Mouse (Mus musculus): ENCODE results near the gene Cers6. TPM values are rescaled to one million over a fixed set of nuclear protein-coding genes. Genes with fewer than 3 reads are reported as not detected.

Cers6 gene
- polyA plus RNA-seq, 1 experiment, result not detected

- WGBS, result 52% methylated on average over 12 of the region's 12 CpGs
- Histone ChIP-seq H3K4me3 (ENCODE audit: insufficient read depth, low read depth, low read length) (no peak overlapping the region), H3K4me1 (ENCODE audit: control insufficient read depth, insufficient read depth, low read length) (peaks cover 17% of the 10 kb centered on the region), H3K27ac (ENCODE audit: insufficient read depth, low read depth, low read length) (peak overlapping the region; percentile 42; the same call in 1 of the 2 replicates)
- TF ChIP-seq POLR2A (IDR thresholded peaks at IDR 0.05; ENCODE audit: insufficient read depth, low read depth, low read length), result no peak
- TF ChIP-seq CTCF (IDR thresholded peaks at IDR 0.05; ENCODE audit: insufficient read depth, low read depth, low read length), result no peak
Measured at GRCm38 (mm10) chr2:68978660-68979604, 117.7 kb downstream of the Cers6 start.

DNA sequence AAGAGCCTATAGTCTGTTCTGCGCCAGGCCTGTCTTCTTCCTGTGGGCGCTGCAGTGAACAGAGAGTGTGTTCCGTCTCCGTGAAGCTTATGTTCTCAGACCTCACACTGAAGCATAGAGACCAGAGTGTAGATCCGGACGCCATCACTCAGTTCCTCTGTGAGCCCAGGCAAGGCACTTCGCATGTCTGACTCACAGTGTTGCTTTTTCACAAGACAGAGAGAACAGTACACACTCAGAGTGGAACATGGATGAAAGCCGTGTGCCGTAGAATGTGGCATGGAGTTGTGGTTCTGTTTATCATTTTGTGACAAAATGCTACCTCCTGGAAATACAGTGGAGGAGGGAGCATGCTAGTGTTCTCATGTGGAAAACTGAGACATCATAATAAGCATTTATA lies 120.1 kb downstream of the Cers6 start:
- Histone ChIP-seq H3K27ac (ENCODE audit: insufficient read depth, low read depth, low read length) (0 out of 2 replicates have a peak overlapping the region, but pooled peaks have one; percentile 20), H3K4me3 (ENCODE audit: insufficient read depth, low read depth, low read length) (no peak overlapping the region), H3K4me1 (ENCODE audit: control insufficient read depth, insufficient read depth, low read length) (peaks cover 17% of the 10 kb centered on the region)
- TF ChIP-seq POLR2A (IDR thresholded peaks at IDR 0.05; ENCODE audit: insufficient read depth, low read depth, low read length) (no peak), CTCF (IDR thresholded peaks at IDR 0.05; ENCODE audit: insufficient read depth, low read depth, low read length) (no peak)
- 53% methylated on average over 9 of the region's 9 CpGs for WGBS

GRCm38 (mm10) chr2:68981756-68982409 lies 120.6 kb downstream of the Cers6 start:
- 55% methylated on average over 11 of the region's 11 CpGs for WGBS
- TF ChIP-seq CTCF (IDR thresholded peaks at IDR 0.05; ENCODE audit: insufficient read depth, low read depth, low read length) (no peak), POLR2A (IDR thresholded peaks at IDR 0.05; ENCODE audit: insufficient read depth, low read depth, low read length) (no peak)
- peaks cover 17% of the 10 kb centered on the region for H3K4me1 ChIP-seq (ENCODE audit: control insufficient read depth, insufficient read depth, low read length)
- H3K27ac ChIP-seq (ENCODE audit: insufficient read depth, low read depth, low read length), result 0 out of 2 replicates have a peak overlapping the region, but pooled peaks have one; percentile 20
- no peak overlapping the region for H3K4me3 ChIP-seq (ENCODE audit: insufficient read depth, low read depth, low read length)

DNA sequence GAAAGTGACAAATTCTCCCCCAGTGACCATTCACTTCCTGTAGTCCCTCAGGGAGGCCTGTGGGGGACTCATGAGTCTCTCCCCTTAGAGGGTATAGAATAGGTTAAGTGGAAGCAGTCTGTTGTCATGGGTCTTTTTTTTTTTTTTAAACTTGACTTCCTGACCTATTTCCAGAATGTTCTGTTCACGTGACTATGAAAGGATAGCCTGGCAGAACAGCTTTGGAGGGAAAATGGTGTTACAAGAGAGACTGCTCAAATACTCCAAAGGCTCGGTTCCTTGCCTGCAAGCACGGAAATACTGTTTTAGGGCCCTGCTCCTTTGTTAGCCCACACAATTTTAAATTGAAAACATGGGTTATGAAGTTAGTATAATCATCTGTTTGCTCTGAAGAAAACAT lies 121.7 kb downstream of the Cers6 start:
- peaks cover 14% of the 10 kb centered on the region for H3K4me1 ChIP-seq (ENCODE audit: control insufficient read depth, insufficient read depth, low read length)
- no peak overlapping the region for H3K27ac ChIP-seq (ENCODE audit: insufficient read depth, low read depth, low read length)
- TF ChIP-seq POLR2A (IDR thresholded peaks at IDR 0.05; ENCODE audit: insufficient read depth, low read depth, low read length) (no peak), CTCF (IDR thresholded peaks at IDR 0.05; ENCODE audit: insufficient read depth, low read depth, low read length) (no peak)
- H3K4me3 ChIP-seq (ENCODE audit: insufficient read depth, low read depth, low read length), result no peak overlapping the region
- WGBS, result 73% methylated on average over 3 of the region's 3 CpGs

DNA sequence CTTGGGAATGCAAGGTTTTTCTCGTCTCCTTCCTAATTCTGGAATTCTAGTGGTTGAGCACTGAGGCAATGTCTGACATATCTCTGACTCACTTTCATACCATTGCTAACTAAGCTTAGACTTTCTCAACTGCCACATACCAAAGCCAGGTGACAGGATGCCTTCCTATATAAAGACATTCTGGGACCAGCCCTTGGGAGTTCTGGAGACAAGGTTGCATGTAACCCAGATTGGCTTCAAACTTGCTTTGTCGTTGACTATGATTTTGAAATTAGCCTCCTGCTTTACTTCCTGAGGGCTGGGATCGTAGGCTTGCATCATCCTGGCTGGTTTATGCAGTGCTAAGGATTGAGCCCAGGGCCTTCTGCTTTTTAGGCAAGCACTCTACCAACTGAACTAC lies 122.2 kb downstream of the Cers6 start:
- 76% methylated on average over 3 of the region's 3 CpGs for WGBS
- Histone ChIP-seq H3K27ac (ENCODE audit: insufficient read depth, low read depth, low read length) (no peak overlapping the region), H3K4me3 (ENCODE audit: insufficient read depth, low read depth, low read length) (no peak overlapping the region), H3K4me1 (ENCODE audit: control insufficient read depth, insufficient read depth, low read length) (peaks cover 14% of the 10 kb centered on the region)
- TF ChIP-seq CTCF (IDR thresholded peaks at IDR 0.05; ENCODE audit: insufficient read depth, low read depth, low read length) (no peak), POLR2A (IDR thresholded peaks at IDR 0.05; ENCODE audit: insufficient read depth, low read depth, low read length) (no peak)

GRCm38 (mm10) chr2:68989117-68989516 lies 127.9 kb downstream of the Cers6 start:
- Histone ChIP-seq H3K4me1 (ENCODE audit: control insufficient read depth, insufficient read depth, low read length) (no peaks in the 10 kb centered on the region), H3K27ac (ENCODE audit: insufficient read depth, low read depth, low read length) (no peak overlapping the region), H3K4me3 (ENCODE audit: insufficient read depth, low read depth, low read length) (no peak overlapping the region)
- TF ChIP-seq CTCF (IDR thresholded peaks at IDR 0.05; ENCODE audit: insufficient read depth, low read depth, low read length) (no peak), POLR2A (IDR thresholded peaks at IDR 0.05; ENCODE audit: insufficient read depth, low read depth, low read length) (no peak)
- WGBS, result 65% methylated on average over 6 of the region's 6 CpGs

- H3K4me1 ChIP-seq (ENCODE audit: control insufficient read depth, insufficient read depth, low read length), result 0 out of 2 replicates have a peak, but pooled peaks cover 2% of the 10 kb centered on the region
- no peak overlapping the region for H3K27ac ChIP-seq (ENCODE audit: insufficient read depth, low read depth, low read length)
- TF ChIP-seq POLR2A (IDR thresholded peaks at IDR 0.05; ENCODE audit: insufficient read depth, low read depth, low read length), result no peak
- no peak for TF ChIP-seq CTCF (IDR thresholded peaks at IDR 0.05; ENCODE audit: insufficient read depth, low read depth, low read length)
- H3K4me3 ChIP-seq (ENCODE audit: insufficient read depth, low read depth, low read length), result no peak overlapping the region
- 96% methylated on average over 5 of the region's 5 CpGs for WGBS
Measured at GRCm38 (mm10) chr2:68992629-68993028, 131.4 kb downstream of the Cers6 start.

GRCm38 (mm10) chr2:68994441-68994840 lies 133.2 kb downstream of the Cers6 start:
- TF ChIP-seq POLR2A (IDR thresholded peaks at IDR 0.05; ENCODE audit: insufficient read depth, low read depth, low read length) (no peak), CTCF (IDR thresholded peaks at IDR 0.05; ENCODE audit: insufficient read depth, low read depth, low read length) (no peak)
- Histone ChIP-seq H3K4me3 (ENCODE audit: insufficient read depth, low read depth, low read length) (no peak overlapping the region), H3K27ac (ENCODE audit: insufficient read depth, low read depth, low read length) (no peak overlapping the region)

GRCm38 (mm10) chr2:68995723-68996122 lies 134.5 kb downstream of the Cers6 start:
- Histone ChIP-seq H3K27ac (ENCODE audit: insufficient read depth, low read depth, low read length) (no peak overlapping the region), H3K4me3 (ENCODE audit: insufficient read depth, low read depth, low read length) (no peak overlapping the region), H3K4me1 (ENCODE audit: control insufficient read depth, insufficient read depth, low read length) (0 out of 2 replicates have a peak, but pooled peaks cover 4% of the 10 kb centered on the region)
- TF ChIP-seq POLR2A (IDR thresholded peaks at IDR 0.05; ENCODE audit: insufficient read depth, low read depth, low read length) (no peak), CTCF (IDR thresholded peaks at IDR 0.05; ENCODE audit: insufficient read depth, low read depth, low read length) (no peak)

More at GRCm38 (mm10) chr2:68994441-68994840, 133.2 kb downstream of the Cers6 start:
- 0 out of 2 replicates have a peak, but pooled peaks cover 4% of the 10 kb centered on the region for H3K4me1 ChIP-seq (ENCODE audit: control insufficient read depth, insufficient read depth, low read length)

Measured in olfactory bulb, adult 2 months (tissue).